Mouse (Mus musculus) heart, embryonic 15.5 days (tissue): ENCODE results near the gene Adtrp. TPM values are rescaled to one million over a fixed set of nuclear protein-coding genes. Genes with fewer than 3 reads are reported as not detected.

ENCODE experiments used
- ATAC-seq: fragments of 200-750 bp; cut with Nextera tagmentation; replicated peaks from 2 replicates; pipeline ENCODE4 v1.8.0; 2017; ENCODE audit warnings: low read depth, moderate TSS enrichment; ENCODE audit not compliant: insufficient number of reproducible peaks, insufficient read depth, low FRiP score
- H3K27ac ChIP-seq: fragments of 300-500 bp; sonication (generic); 2 replicates; pipeline ENCODE4 v1.5.1; 2015; ENCODE audit warnings: mild to moderate bottlenecking, inconsistent platforms
- H3K27me3 ChIP-seq: fragments of 300-500 bp; sonication (generic); 2 replicates; pipeline ENCODE4 v1.6.1; 2015; ENCODE audit warnings: inconsistent platforms
- H3K36me3 ChIP-seq: fragments of 300-500 bp; sonication (generic); 2 replicates; pipeline ENCODE4 v1.6.1; 2015; ENCODE audit warnings: mild to moderate bottlenecking, inconsistent platforms
- H3K4me1 ChIP-seq: fragments of 300-500 bp; sonication (generic); replicated peaks from 2 replicates; pipeline ENCODE4 v1.6.1; 2015; ENCODE audit warnings: inconsistent platforms
- H3K4me2 ChIP-seq: fragments of 300-500 bp; sonication (generic); 2 replicates; pipeline ENCODE4 v1.6.1; 2015; ENCODE audit warnings: inconsistent platforms, mild to moderate bottlenecking, moderate library complexity
- H3K4me3 ChIP-seq: fragments of 300-500 bp; sonication (generic); 2 replicates; pipeline ENCODE4 v1.5.1; 2015; ENCODE audit warnings: mild to moderate bottlenecking, inconsistent platforms
- H3K9ac ChIP-seq: fragments of 300-500 bp; sonication (generic); 2 replicates; pipeline ENCODE4 v1.6.1; 2015; ENCODE audit warnings: mild to moderate bottlenecking, inconsistent platforms
- H3K9me3 ChIP-seq: fragments of 300-500 bp; sonication (generic); replicated peaks from 2 replicates; pipeline ENCODE4 v1.6.1; 2016; ENCODE audit warnings: inconsistent platforms
- WGBS: fragments of 180-500 bp; shearing (Covaris S2); methylation state at CpG from one replicate; pipeline ENCODE4 v1.1.7; 2015; ENCODE audit warnings: mixed read lengths; 5-methylcytosine and 5-hydroxymethylcytosine counted together
- polyA plus RNA-seq: library from polyadenylated mRNA; unstranded; fragments of >200 nt; fragmentation: Nextera tagmentation; extraction: Ambion mirVana; gene quantifications from 2 replicates; pipeline ENCODE4 v1.2.1, GENCODE M21; 2015

Adtrp gene
- 0.20 and 0.29 TPM in 2 replicates for polyA plus RNA-seq

GRCm38 (mm10) chr13:41847516-41848126, at the start of gene Adtrp:
Gene Adtrp (minus strand): TSS chr13:41847684.
- Histone ChIP-seq H3K9me3 (no peaks in the 10 kb centered on the region), H3K27me3 (no peaks in the 10 kb centered on the region), H3K4me2 (no peak within 1 kb of the TSS), H3K4me1 (0 out of 2 replicates have a peak, but pooled peaks cover 2% of the 10 kb centered on the region), H3K9ac (no peak within 1 kb of the TSS), H3K27ac (no peak within 1 kb of the TSS), H3K36me3 (no peaks in the 10 kb centered on the region), H3K4me3 (no peak within 1 kb of the TSS)
- 55% methylated on average over 11 of the region's 11 CpGs for WGBS
- no peak for ATAC-seq

DNA sequence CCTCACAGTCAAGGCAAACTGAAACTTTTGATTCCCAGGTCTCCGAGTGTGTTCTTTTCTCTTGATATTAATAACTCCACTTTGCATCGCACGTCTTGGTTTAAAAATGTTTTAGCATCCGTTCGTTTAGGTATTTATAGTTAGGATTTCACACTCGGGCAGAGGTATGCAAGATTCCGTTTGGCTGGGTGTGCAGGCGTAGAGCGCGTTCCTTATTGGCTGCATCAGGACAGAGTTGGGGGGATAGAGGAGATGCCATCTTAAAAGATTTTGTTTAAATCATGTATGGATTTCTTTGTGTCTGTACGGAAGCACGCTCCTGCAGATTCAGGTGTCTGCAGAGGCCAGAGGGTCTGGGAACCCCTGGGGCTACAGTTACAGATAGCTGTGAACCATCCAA, 44.5 kb upstream of the Adtrp start:
- Histone ChIP-seq H3K27me3 (no peaks in the 10 kb centered on the region), H3K9me3 (no peaks in the 10 kb centered on the region), H3K27ac (no peak overlapping the region), H3K4me2 (no peak overlapping the region), H3K9ac (no peak overlapping the region), H3K36me3 (no peaks in the 10 kb centered on the region), H3K4me3 (no peak overlapping the region), H3K4me1 (no peaks in the 10 kb centered on the region)
- no peak for ATAC-seq
- WGBS = 86% methylated on average over 12 of the region's 12 CpGs

- H3K27ac ChIP-seq = no peak overlapping the region
- no peaks in the 10 kb centered on the region for H3K36me3 ChIP-seq
- no peak overlapping the region for H3K9ac ChIP-seq
- no peaks in the 10 kb centered on the region for H3K9me3 ChIP-seq
- 83% methylated on average over 4 of the region's 4 CpGs for WGBS
- H3K4me2 ChIP-seq = no peak overlapping the region
- ATAC-seq = no peak
- H3K4me3 ChIP-seq = no peak overlapping the region
- no peaks in the 10 kb centered on the region for H3K4me1 ChIP-seq
- H3K27me3 ChIP-seq = no peaks in the 10 kb centered on the region
Observed at GRCm38 (mm10) chr13:41890618-41891017, 43.1 kb upstream of the Adtrp start.

DNA sequence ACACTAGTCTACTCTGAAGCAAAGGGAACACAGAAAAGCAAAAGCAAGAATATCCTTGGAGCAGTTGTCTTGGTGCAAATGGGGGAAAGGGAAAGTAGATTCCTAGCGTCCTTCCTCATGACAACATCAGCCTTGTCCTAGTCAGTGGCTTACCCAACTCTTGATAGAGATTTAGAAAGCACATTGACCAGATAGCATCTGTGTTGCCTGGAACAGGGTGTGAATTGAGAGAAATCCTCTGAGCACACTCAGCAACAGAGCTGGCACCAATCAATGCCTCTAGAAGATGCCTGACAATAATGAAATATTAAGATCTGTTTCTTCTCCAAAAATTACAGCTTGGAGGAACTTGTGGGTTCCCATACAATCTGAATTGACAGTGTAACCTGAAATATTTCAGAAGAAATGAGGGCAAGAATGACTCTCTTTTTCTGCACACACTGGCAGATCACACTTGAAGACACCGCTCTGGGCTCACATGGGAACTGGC, 42.7 kb upstream of the Adtrp start:
- Histone ChIP-seq H3K4me2 (no peak overlapping the region), H3K9me3 (no peaks in the 10 kb centered on the region), H3K4me3 (no peak overlapping the region), H3K27me3 (no peaks in the 10 kb centered on the region), H3K27ac (no peak overlapping the region), H3K4me1 (no peaks in the 10 kb centered on the region), H3K9ac (no peak overlapping the region), H3K36me3 (no peaks in the 10 kb centered on the region)
- 81% methylated on average over 2 of the region's 2 CpGs for WGBS
- no peak for ATAC-seq

DNA sequence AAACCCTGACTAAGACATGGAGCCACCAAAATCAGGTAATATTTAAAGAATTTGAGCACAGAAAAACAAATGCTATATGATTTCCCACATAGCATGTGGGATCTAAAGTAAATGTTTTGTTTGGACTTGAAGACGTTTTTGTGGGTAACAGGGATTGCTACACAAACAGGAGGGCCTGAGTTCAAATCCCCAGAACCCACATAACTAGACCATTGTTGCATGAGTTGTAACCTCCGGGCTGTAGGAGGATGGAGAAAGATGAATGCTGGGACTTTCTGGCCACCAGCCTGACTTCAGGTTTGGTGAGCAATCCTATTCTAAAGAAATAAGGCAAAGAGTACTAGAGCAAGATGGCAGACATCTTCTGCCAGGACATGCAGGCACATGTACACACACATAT, 41.2 kb upstream of the Adtrp start:
- Histone ChIP-seq H3K4me1 (no peaks in the 10 kb centered on the region), H3K9me3 (no peaks in the 10 kb centered on the region), H3K4me3 (no peak overlapping the region), H3K4me2 (no peak overlapping the region), H3K36me3 (no peaks in the 10 kb centered on the region), H3K27ac (no peak overlapping the region), H3K9ac (no peak overlapping the region), H3K27me3 (no peaks in the 10 kb centered on the region)
- WGBS = 69% methylated on average over 2 of the region's 2 CpGs
- ATAC-seq = no peak

DNA sequence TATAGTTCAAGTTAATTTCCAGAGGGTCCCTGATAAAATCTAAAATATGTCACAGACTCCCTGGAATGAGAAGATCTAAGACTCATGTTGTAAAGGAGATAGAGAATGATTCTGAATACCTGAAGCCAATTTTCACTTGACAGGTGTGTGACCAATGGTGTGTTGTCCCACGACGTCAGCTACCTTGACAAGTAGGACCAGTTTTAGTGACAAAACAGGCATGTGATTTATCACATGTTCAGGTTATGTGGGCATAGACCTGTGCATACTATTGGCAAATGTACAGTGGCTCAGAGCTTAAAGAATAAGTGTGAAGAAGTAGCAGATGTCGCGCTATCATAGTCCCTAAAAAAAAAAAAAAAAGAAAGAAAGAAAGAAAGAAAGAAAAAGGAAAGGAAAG, 38.6 kb upstream of the Adtrp start:
- Histone ChIP-seq H3K36me3 (no peaks in the 10 kb centered on the region), H3K4me3 (no peak overlapping the region), H3K4me2 (no peak overlapping the region), H3K27ac (no peak overlapping the region), H3K9ac (no peak overlapping the region), H3K9me3 (no peaks in the 10 kb centered on the region), H3K27me3 (no peaks in the 10 kb centered on the region), H3K4me1 (peaks cover 8% of the 10 kb centered on the region)
- ATAC-seq = no peak
- 87% methylated on average over 4 of the region's 4 CpGs for WGBS

GRCm38 (mm10) chr13:41883665-41884291, 36.3 kb upstream of the Adtrp start:
- no peaks in the 10 kb centered on the region for H3K36me3 ChIP-seq
- no peak overlapping the region for H3K4me3 ChIP-seq
- H3K27me3 ChIP-seq = no peaks in the 10 kb centered on the region
- no peak overlapping the region for H3K9ac ChIP-seq
- WGBS = 66% methylated on average over 4 of the region's 4 CpGs
- no peak for ATAC-seq
- H3K9me3 ChIP-seq = no peaks in the 10 kb centered on the region
- peaks cover 10% of the 10 kb centered on the region for H3K4me1 ChIP-seq
- H3K4me2 ChIP-seq = no peak overlapping the region
- H3K27ac ChIP-seq = no peak overlapping the region

DNA sequence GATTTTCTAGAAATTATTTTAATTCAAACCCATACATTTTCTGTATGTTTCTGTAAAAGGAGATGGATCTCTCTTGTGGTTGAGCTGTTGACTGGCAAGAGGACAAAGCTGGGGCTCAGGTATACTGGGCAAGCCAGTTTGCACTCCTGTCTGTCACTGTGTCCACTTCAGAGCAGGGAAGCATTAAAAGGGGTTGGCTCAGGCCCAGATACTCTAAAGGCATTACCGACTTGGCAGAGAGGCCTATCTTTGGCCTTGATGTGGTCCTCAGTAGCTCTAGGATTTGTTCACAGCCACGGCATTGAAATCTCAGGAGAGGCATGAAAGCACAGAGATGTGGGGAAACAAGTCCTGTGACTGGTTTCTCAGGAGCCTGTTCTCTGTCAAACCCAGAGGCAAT, 33.7 kb upstream of the Adtrp start:
- ATAC-seq = peak; percentile 73; the same call in 1 of the 2 replicates
- no peak overlapping the region for H3K9ac ChIP-seq
- 17% methylated on average over 2 of the region's 2 CpGs for WGBS
- H3K9me3 ChIP-seq = no peaks in the 10 kb centered on the region
- H3K27ac ChIP-seq = peak overlapping the region; percentile 55
- H3K4me3 ChIP-seq = no peak overlapping the region
- H3K4me2 ChIP-seq = no peak overlapping the region
- no peaks in the 10 kb centered on the region for H3K36me3 ChIP-seq
- H3K27me3 ChIP-seq = no peaks in the 10 kb centered on the region
- H3K4me1 ChIP-seq = peaks cover 10% of the 10 kb centered on the region

- Histone ChIP-seq H3K9me3 (no peaks in the 10 kb centered on the region), H3K36me3 (no peaks in the 10 kb centered on the region), H3K4me1 (peaks cover 10% of the 10 kb centered on the region), H3K4me2 (no peak overlapping the region), H3K9ac (no peak overlapping the region), H3K4me3 (no peak overlapping the region), H3K27ac (no peak overlapping the region), H3K27me3 (no peaks in the 10 kb centered on the region)
- ATAC-seq = no peak
Observed at GRCm38 (mm10) chr13:41880525-41880924, 33.0 kb upstream of the Adtrp start.

- H3K27ac ChIP-seq = no peak overlapping the region
- WGBS = 73% methylated on average over 7 of the region's 7 CpGs
Observed at GRCm38 (mm10) chr13:41872686-41873085, 25.2 kb upstream of the Adtrp start.

DNA sequence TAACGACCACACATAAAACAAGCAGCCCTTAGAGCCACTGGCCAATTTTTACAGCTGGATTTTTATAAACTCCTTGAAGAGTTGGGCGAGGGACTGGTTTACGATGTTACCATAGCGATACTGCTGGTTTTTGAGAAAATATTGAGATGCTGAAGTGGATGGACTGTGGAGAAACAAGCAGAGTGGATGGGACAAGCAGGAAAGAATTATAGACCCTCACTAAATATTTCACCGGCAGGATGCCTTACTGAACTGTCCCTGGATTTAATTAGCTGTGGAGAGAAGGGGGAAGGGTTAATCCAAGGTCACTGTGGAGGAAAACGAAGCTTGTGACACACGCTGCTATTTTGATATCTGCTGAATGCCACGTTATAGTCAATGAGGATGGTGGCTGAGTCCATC, 24.7 kb upstream of the Adtrp start:
- ATAC-seq = no peak
- peaks cover 8% of the 10 kb centered on the region for H3K4me1 ChIP-seq
- no peak overlapping the region for H3K4me3 ChIP-seq
- H3K36me3 ChIP-seq = no peaks in the 10 kb centered on the region
- no peak overlapping the region for H3K27ac ChIP-seq
- H3K9ac ChIP-seq = no peak overlapping the region
- no peaks in the 10 kb centered on the region for H3K9me3 ChIP-seq
- peak overlapping the region; percentile 14; the same call in 1 of the 2 replicates for H3K4me2 ChIP-seq
- H3K27me3 ChIP-seq = no peaks in the 10 kb centered on the region
- WGBS = 39% methylated on average over 8 of the region's 8 CpGs

More at GRCm38 (mm10) chr13:41872686-41873085, 25.2 kb upstream of the Adtrp start:
- Histone ChIP-seq H3K4me1 (peaks cover 8% of the 10 kb centered on the region), H3K4me2 (peak overlapping the region; percentile 14; the same call in 1 of the 2 replicates), H3K9me3 (no peaks in the 10 kb centered on the region), H3K36me3 (no peaks in the 10 kb centered on the region), H3K9ac (no peak overlapping the region), H3K27me3 (no peaks in the 10 kb centered on the region), H3K4me3 (no peak overlapping the region)
- no peak for ATAC-seq

DNA sequence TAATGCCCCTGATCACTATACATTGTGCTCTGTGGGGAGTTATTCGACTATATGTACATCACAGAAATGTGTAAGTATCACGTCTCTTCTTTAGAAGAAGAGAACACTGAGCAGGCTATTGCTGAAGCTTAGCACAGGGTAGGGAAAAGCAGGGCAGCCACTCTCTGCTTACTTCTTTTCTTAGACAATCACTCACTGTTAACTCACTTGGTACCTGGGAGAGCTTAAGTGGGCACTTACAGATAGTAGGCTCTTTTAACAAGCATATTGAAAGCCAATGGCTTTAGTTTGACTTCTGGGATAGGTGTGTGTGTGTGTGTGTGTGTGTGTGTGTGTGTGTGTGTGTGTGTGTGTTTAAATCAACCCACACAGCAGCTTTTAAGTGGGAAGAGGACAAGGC, 20.0 kb upstream of the Adtrp start:
- H3K4me3 ChIP-seq = no peak overlapping the region
- no peak overlapping the region for H3K9ac ChIP-seq
- no peaks in the 10 kb centered on the region for H3K27me3 ChIP-seq
- no peaks in the 10 kb centered on the region for H3K9me3 ChIP-seq
- ATAC-seq = no peak
- H3K4me2 ChIP-seq = no peak overlapping the region
- WGBS = 56% methylated on average over 2 of the region's 2 CpGs
- H3K4me1 ChIP-seq = peaks cover 8% of the 10 kb centered on the region
- H3K27ac ChIP-seq = no peak overlapping the region
- H3K36me3 ChIP-seq = no peaks in the 10 kb centered on the region
